ENCODE assay signal across 30 mouse cellular contexts in genomic region chr10:79625398-79625797, GRCm38 (mm10). TPM values are rescaled to one million over a fixed set of nuclear protein-coding genes. Genes with fewer than 3 reads are reported as not detected.
DNase-seq lines count a peak whose midpoint lies in the region; ATAC-seq and TF ChIP-seq lines count a peak whose summit lies in the region.
"Had no signal": no experiment of that assay in that cellular context is flagged by ENCODE, and none has a peak within 500 bp of the region (broad histone marks: within the 10 kb centered on the region; RNA-seq: fewer than 3 reads in every experiment).

No protein-coding gene starts in this region.

- TF ChIP-seq POLR2A in testis, adult 2 months (IDR thresholded peaks at IDR 0.05; ENCODE audit: control insufficient read depth, low read depth, low read length) = no peak

- no peaks in the 10 kb centered on the region for H3K9me3 ChIP-seq in hindbrain, postnatal 0 days (ENCODE audit: low read length)
- H3K9me3 ChIP-seq in hindbrain, embryonic 11.5 days (ENCODE audit: control insufficient read depth, low read length) = no peaks in the 10 kb centered on the region
- H3K9me3 ChIP-seq: forebrain, embryonic 10.5 days; forebrain, embryonic 13.5 days; heart, embryonic 10.5 days; heart, embryonic 13.5 days; hindbrain, embryonic 15.5 days had no signal

- no peak overlapping the region for H3K9ac ChIP-seq in hindbrain, postnatal 0 days (replicated peaks; ENCODE audit: low read length)
- no peak overlapping the region for H3K9ac ChIP-seq in hindbrain, embryonic 11.5 days (ENCODE audit: low read depth, low read length)
- H3K9ac ChIP-seq: forebrain, embryonic 13.5 days; heart, embryonic 13.5 days; hindbrain, embryonic 15.5 days had no signal

- no peak overlapping the region for H3K4me2 ChIP-seq in hindbrain, postnatal 0 days (ENCODE audit: low read depth, low read length)
- H3K4me2 ChIP-seq in hindbrain, embryonic 11.5 days (replicated peaks; ENCODE audit: low read depth, low read length) = no peak overlapping the region
- H3K4me2 ChIP-seq: forebrain, embryonic 13.5 days; heart, embryonic 13.5 days; hindbrain, embryonic 12.5 days; hindbrain, embryonic 15.5 days had no signal

- no peak for TF ChIP-seq CTCF in hindbrain, postnatal 0 days (IDR thresholded peaks at IDR 0.05; ENCODE audit: low read depth)
- no peak for TF ChIP-seq CTCF in testis, adult 2 months (IDR thresholded peaks at IDR 0.05; ENCODE audit: control insufficient read depth, insufficient read depth, insufficient replicate concordance, low read depth, low read length)

- ATAC-seq in hindbrain, postnatal 0 days = no peak
- ATAC-seq in hindbrain, embryonic 11.5 days (ENCODE audit: low FRiP score) = no peak
- ATAC-seq: activated CD4-positive, CD25-positive, alpha-beta regulatory T cell, adult 4 months; forebrain, embryonic 13.5 days; forebrain, embryonic 16.5 days had no signal

- H3K4me1 ChIP-seq in hindbrain, postnatal 0 days (ENCODE audit: insufficient read depth, low read length) = peaks cover 2% of the 10 kb centered on the region; the same call in 1 of the 2 replicates
- H3K4me1 ChIP-seq in hindbrain, embryonic 11.5 days (replicated peaks; ENCODE audit: control insufficient read depth, insufficient read depth, low read length) = no peaks in the 10 kb centered on the region; the same call in 1 of the 2 replicates
- no peaks in the 10 kb centered on the region for H3K4me1 ChIP-seq in testis, adult 2 months (ENCODE audit: control insufficient read depth, insufficient read depth, low read length)
- H3K4me1 ChIP-seq: forebrain, embryonic 13.5 days; heart, embryonic 10.5 days; heart, embryonic 13.5 days; hindbrain, embryonic 12.5 days; hindbrain, embryonic 15.5 days had no signal

- no peaks in the 10 kb centered on the region for H3K27me3 ChIP-seq in hindbrain, postnatal 0 days (ENCODE audit: insufficient read depth, low read length)
- H3K27me3 ChIP-seq in hindbrain, embryonic 11.5 days (ENCODE audit: control insufficient read depth, insufficient read depth, low read length) = no peaks in the 10 kb centered on the region
- H3K27me3 ChIP-seq in testis, adult 2 months (ENCODE audit: control insufficient read depth, insufficient read depth, low read length) = no peaks in the 10 kb centered on the region
- H3K27me3 ChIP-seq: forebrain, embryonic 13.5 days; hindbrain, embryonic 12.5 days; hindbrain, embryonic 15.5 days had no signal

- H3K27ac ChIP-seq in hindbrain, postnatal 0 days = 0 out of 2 replicates have a peak overlapping the region, but pooled peaks have one; percentile 7
- no peak overlapping the region for H3K27ac ChIP-seq in hindbrain, embryonic 11.5 days (ENCODE audit: low read depth, low read length)
- peak overlapping the region; percentile 34; the same call in 1 of the 2 replicates for H3K27ac ChIP-seq in testis, adult 2 months (ENCODE audit: control insufficient read depth, insufficient read depth, low read depth, low read length)
- H3K27ac ChIP-seq: forebrain, embryonic 10.5 days; forebrain, embryonic 13.5 days; heart, adult 2 months; heart, embryonic 10.5 days; heart, embryonic 13.5 days; hindbrain, embryonic 12.5 days; hindbrain, embryonic 15.5 days had no signal

- peak; percentile 70 to 78 for DNase-seq in cerebellum, postnatal 10 days
- no peak for DNase-seq in cerebellum, adult 9-10 months
- DNase-seq in hindbrain, postnatal 0 days (ENCODE audit: low spot score) = peak; percentile 50
- DNase-seq in hindbrain, embryonic 11.5 days (ENCODE audit: low spot score) = no peak
- DNase-seq in testis, postnatal 10 days (ENCODE audit: low spot score) = no peak
- no peak for DNase-seq in lung, postnatal 10 days
- DNase-seq: adrenal gland, adult 8-10 months; adrenal gland, postnatal 25 days; cerebellum, adult 11 months; cerebellum, adult 8-10 months; gastrocnemius, postnatal 10 days; gastrocnemius, postnatal 36 days; heart, adult 2 months; heart, postnatal 14 days; heart, postnatal 4 days had no signal

- H3K36me3 ChIP-seq in hindbrain, postnatal 0 days (ENCODE audit: insufficient read depth, low read length) = 0 out of 2 replicates have a peak, but pooled peaks cover 4% of the 10 kb centered on the region
- H3K36me3 ChIP-seq in hindbrain, embryonic 11.5 days (ENCODE audit: control insufficient read depth, insufficient read depth, low read length) = no peaks in the 10 kb centered on the region
- H3K36me3 ChIP-seq in testis, adult 2 months (ENCODE audit: control insufficient read depth, insufficient read depth, low read length) = no peaks in the 10 kb centered on the region
- H3K36me3 ChIP-seq: heart, embryonic 10.5 days; heart, embryonic 13.5 days; hindbrain, embryonic 15.5 days had no signal

- H3K4me3 ChIP-seq in hindbrain, postnatal 0 days (ENCODE audit: low read length) = no peak overlapping the region
- H3K4me3 ChIP-seq in hindbrain, embryonic 11.5 days (ENCODE audit: low read depth, low read length) = no peak overlapping the region
- no peak overlapping the region for H3K4me3 ChIP-seq in testis, adult 2 months (ENCODE audit: control insufficient read depth, low read depth, low read length)
- H3K4me3 ChIP-seq: forebrain, embryonic 10.5 days; forebrain, embryonic 13.5 days; heart, adult 2 months; heart, embryonic 10.5 days; heart, embryonic 13.5 days; hindbrain, embryonic 12.5 days; hindbrain, embryonic 15.5 days had no signal

- 61% methylated on average over 9 of the region's 9 CpGs for WGBS in hindbrain, postnatal 0 days
- 82% methylated on average over 9 of the region's 9 CpGs for WGBS in hindbrain, embryonic 11.5 days

RNA-seq across cellular contexts. Expression of gene C2cd4c, which starts 11.6 kb away (rescaled TPM):
- 31.9 and 37.6 TPM in 2 replicates for total RNA-seq in hindbrain, postnatal 0 days (2014; rRNA removed)
- polyA plus RNA-seq in hindbrain, postnatal 0 days (2015; fragmentation: Nextera tagmentation; extraction: Ambion mirVana) = 1.0 and 1.1 TPM in 2 replicates
- polyA plus RNA-seq in hindbrain, embryonic 11.5 days (2014; fragmentation: Nextera tagmentation; extraction: Ambion mirVana) = 0.06 and 0.19 TPM in 2 replicates
- polyA plus RNA-seq in testis, adult 2 months (2012; rRNA removed) = 0.91 and 1.5 TPM in 2 replicates
- total RNA-seq: granulocyte monocyte progenitor cell, adult 5-6 weeks; heart, postnatal 14 days had no signal
- polyA plus RNA-seq: activated CD4-positive, CD25-positive, alpha-beta regulatory T cell, adult 4 months; embryonic facial prominence, embryonic 14.5 days; forebrain, embryonic 10.5 days; heart, embryonic 10.5 days; heart, embryonic 13.5 days; heart, embryonic 16.5 days had no signal

RNA-seq across cellular contexts. Expression of gene Shc2, which starts 12.3 kb away (rescaled TPM):
- 66.2 and 67.9 TPM in 2 replicates for total RNA-seq in hindbrain, postnatal 0 days (2014; rRNA removed)
- 19.8 and 21.3 TPM in 2 replicates for polyA plus RNA-seq in hindbrain, postnatal 0 days (2015; fragmentation: Nextera tagmentation; extraction: Ambion mirVana)
- 11.7 and 12.4 TPM in 2 replicates for polyA plus RNA-seq in hindbrain, embryonic 11.5 days (2014; fragmentation: Nextera tagmentation; extraction: Ambion mirVana)
- polyA plus RNA-seq in testis, adult 2 months (2012; rRNA removed) = 4.5 and 5.8 TPM in 2 replicates
- total RNA-seq: granulocyte monocyte progenitor cell, adult 5-6 weeks had no signal
- polyA plus RNA-seq: activated CD4-positive, CD25-positive, alpha-beta regulatory T cell, adult 4 months had no signal

RNA-seq across cellular contexts. Expression of gene Odf3l2, which starts 20.1 kb away (rescaled TPM):
- 0.42 and 2.0 TPM in 2 replicates for total RNA-seq in hindbrain, postnatal 0 days (2014; rRNA removed)
- 0.60 and 0.71 TPM in 2 replicates for polyA plus RNA-seq in hindbrain, postnatal 0 days (2015; fragmentation: Nextera tagmentation; extraction: Ambion mirVana)
- polyA plus RNA-seq in hindbrain, embryonic 11.5 days (2014; fragmentation: Nextera tagmentation; extraction: Ambion mirVana) = not detected in 2 replicates
- polyA plus RNA-seq in testis, adult 2 months (2012; rRNA removed) = not detected in 2 replicates
- total RNA-seq: adrenal gland, adult 8-10 months; adrenal gland, postnatal 25 days; ES-E14; granulocyte monocyte progenitor cell, adult 5-6 weeks; heart, adult 2 months; heart, postnatal 14 days; heart, postnatal 4 days had no signal
- polyA plus RNA-seq: activated CD4-positive, CD25-positive, alpha-beta regulatory T cell, adult 4 months; embryonic facial prominence, embryonic 11.5 days; embryonic facial prominence, embryonic 14.5 days; forebrain, embryonic 10.5 days; heart, adult 2 months; heart, embryonic 10.5 days; heart, embryonic 13.5 days; heart, embryonic 16.5 days; hindbrain, embryonic 12.5 days had no signal

RNA-seq across cellular contexts. Expression of gene Theg, which starts 38.3 kb away (rescaled TPM):
- total RNA-seq in hindbrain, postnatal 0 days (2014; rRNA removed) = not detected in 2 replicates
- polyA plus RNA-seq in hindbrain, postnatal 0 days (2015; fragmentation: Nextera tagmentation; extraction: Ambion mirVana) = not detected in 2 replicates
- not detected in 2 replicates for polyA plus RNA-seq in hindbrain, embryonic 11.5 days (2014; fragmentation: Nextera tagmentation; extraction: Ambion mirVana)
- 407 and 425 TPM in 2 replicates for polyA plus RNA-seq in testis, adult 2 months (2012; rRNA removed)
- total RNA-seq: adrenal gland, adult 8-10 months; adrenal gland, postnatal 25 days; ES-E14; gastrocnemius, adult 18-20 months; gastrocnemius, postnatal 10 days; gastrocnemius, postnatal 36 days; granulocyte monocyte progenitor cell, adult 5-6 weeks; heart, adult 2 months; heart, postnatal 14 days; heart, postnatal 4 days had no signal
- polyA plus RNA-seq: activated CD4-positive, CD25-positive, alpha-beta regulatory T cell, adult 4 months; embryonic facial prominence, embryonic 11.5 days; embryonic facial prominence, embryonic 14.5 days; forebrain, embryonic 10.5 days; forebrain, embryonic 13.5 days; forebrain, embryonic 16.5 days; heart, embryonic 10.5 days; heart, embryonic 13.5 days; heart, embryonic 16.5 days; hindbrain, embryonic 12.5 days; hindbrain, embryonic 15.5 days had no signal

RNA-seq across cellular contexts. Expression of gene Madcam1, which starts 39.0 kb away (rescaled TPM):
- total RNA-seq in hindbrain, postnatal 0 days (2014; rRNA removed) = 0.90 and 2.1 TPM in 2 replicates
- 0.98 and 1.4 TPM in 2 replicates for polyA plus RNA-seq in hindbrain, postnatal 0 days (2015; fragmentation: Nextera tagmentation; extraction: Ambion mirVana)
- polyA plus RNA-seq in hindbrain, embryonic 11.5 days (2014; fragmentation: Nextera tagmentation; extraction: Ambion mirVana) = 1.1 and 1.6 TPM in 2 replicates
- polyA plus RNA-seq in testis, adult 2 months (2012; rRNA removed) = not detected in 2 replicates
- total RNA-seq: adrenal gland, adult 8-10 months; adrenal gland, postnatal 25 days; gastrocnemius, adult 18-20 months; gastrocnemius, postnatal 10 days; gastrocnemius, postnatal 36 days; granulocyte monocyte progenitor cell, adult 5-6 weeks; heart, adult 2 months had no signal
- polyA plus RNA-seq: heart, adult 2 months had no signal

Comparison
In these comparisons a context has a peak if more than half of its experiments do, and no peak if none do; other contexts are left out.
1. DNase-seq: peak in cerebellum, postnatal 10 days (2 of 2) and hindbrain, postnatal 0 days (single experiment); none in cerebellum, adult 9-10 months (single experiment), hindbrain, embryonic 11.5 days (single experiment), testis, postnatal 10 days (single experiment) and lung, postnatal 10 days (single experiment).